Mouse (Mus musculus) 3134 (cell line): Measurements from ENCODE around the gene Gm19684.
"Not testable (repeated sequence)": the region's sequence is repeated elsewhere in the genome, so short reads cannot be mapped to it uniquely, and the experiment has no call there.

Experiments
- DNase-seq: peaks from one replicate; pipeline ENCODE4 v3.0.0-alpha.2; 2011; ENCODE audit warnings: low spot score; ENCODE audit not compliant: insufficient read length; ENCODE audit errors: extremely low read depth

Gene Gm19684

DNA sequence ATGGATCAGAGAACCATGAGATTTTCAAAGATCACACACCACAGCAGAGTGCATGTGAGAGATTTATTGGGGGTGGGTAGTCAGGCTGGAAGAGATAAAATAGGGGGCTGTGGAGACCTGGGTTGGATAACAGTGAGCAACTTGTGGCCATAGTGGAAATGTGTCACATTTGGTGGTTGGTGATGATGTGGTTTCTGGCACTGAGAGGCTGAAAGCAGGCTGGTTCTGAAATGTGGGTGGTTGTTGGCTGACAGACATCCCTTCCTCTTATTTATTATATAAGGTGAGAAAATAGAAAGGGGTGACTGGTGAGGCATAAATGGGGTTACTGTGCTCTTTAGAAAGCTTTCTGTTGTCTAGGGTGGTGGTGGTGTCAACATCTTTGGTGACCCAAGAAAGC is 48.3 kb downstream of the Gm19684 start:
- no peak for DNase-seq

GRCm38 (mm10) chr17:36170287-36170814 is 48.9 kb downstream of the Gm19684 start:
- no peak for DNase-seq

DNA sequence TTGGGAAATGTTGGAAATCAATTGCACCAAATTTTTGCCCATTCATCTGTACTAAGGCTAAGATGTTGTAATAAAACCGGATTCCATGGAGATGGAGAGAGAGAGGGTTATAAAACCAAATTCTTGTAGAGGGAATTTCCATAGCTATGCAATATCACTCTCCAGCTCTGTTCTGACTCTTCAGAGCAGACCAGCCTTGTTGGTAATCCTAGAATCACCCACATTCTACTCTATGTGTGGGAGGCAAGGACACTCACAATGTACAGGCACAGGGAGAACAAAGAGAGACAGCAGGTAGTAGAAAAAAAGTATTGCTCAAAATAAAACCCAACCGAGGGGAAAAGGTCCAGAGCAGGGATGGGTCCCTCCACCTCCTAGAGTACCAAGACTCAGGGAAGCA is 54.7 kb downstream of the Gm19684 start:
- DNase-seq: not testable (repeated sequence)

- not testable (repeated sequence) for DNase-seq
Observed at GRCm38 (mm10) chr17:36178938-36179337, 57.5 kb downstream of the Gm19684 start.
